Mouse (Mus musculus) cortical plate, adult 2 months (tissue): ENCODE data around the gene Veph1. TPM values are rescaled to one million over a fixed set of nuclear protein-coding genes. Genes with fewer than 3 reads are reported as not detected.

Experiments
- H3K27ac ChIP-seq: fragments of 200-500 bp; 2 replicates; pipeline ENCODE4 v1.5.1; 2012; ENCODE audit warnings: low read length, control low read depth, inconsistent platforms; ENCODE audit not compliant: insufficient read depth
- H3K4me1 ChIP-seq: fragments of 200-500 bp; 2 replicates; pipeline ENCODE4 v1.6.1; 2011; ENCODE audit warnings: low read length; ENCODE audit not compliant: control insufficient read depth, insufficient read depth
- H3K4me3 ChIP-seq: fragments of 200-500 bp; 2 replicates; pipeline ENCODE4 v1.5.1; 2011; ENCODE audit warnings: mild to moderate bottlenecking, low read length, control low read depth; ENCODE audit not compliant: insufficient read depth
- CTCF ChIP-seq: fragments of 200-500 bp; IDR thresholded peaks from 2 replicates; pipeline ENCODE4 v1.5.1; 2011; ENCODE audit warnings: mild to moderate bottlenecking, control low read depth, low read length; ENCODE audit not compliant: insufficient read depth; ENCODE audit errors: extremely low read depth
- POLR2A ChIP-seq: fragments of 200-500 bp; IDR thresholded peaks from 2 replicates; pipeline ENCODE4 v1.6.1; 2011; ENCODE audit warnings: mild to moderate bottlenecking, low read length, control low read depth; ENCODE audit not compliant: insufficient read depth; ENCODE audit errors: extremely low read depth
- polyA plus RNA-seq: library from polyadenylated mRNA; depleted of rRNA; stranded (reverse); fragments of >200 nt; gene quantifications from 2 replicates; pipeline ENCODE4 v1.2.3, GENCODE M21; 2012

The Veph1 gene
- polyA plus RNA-seq, 1 experiment = 0.04 TPM

DNA sequence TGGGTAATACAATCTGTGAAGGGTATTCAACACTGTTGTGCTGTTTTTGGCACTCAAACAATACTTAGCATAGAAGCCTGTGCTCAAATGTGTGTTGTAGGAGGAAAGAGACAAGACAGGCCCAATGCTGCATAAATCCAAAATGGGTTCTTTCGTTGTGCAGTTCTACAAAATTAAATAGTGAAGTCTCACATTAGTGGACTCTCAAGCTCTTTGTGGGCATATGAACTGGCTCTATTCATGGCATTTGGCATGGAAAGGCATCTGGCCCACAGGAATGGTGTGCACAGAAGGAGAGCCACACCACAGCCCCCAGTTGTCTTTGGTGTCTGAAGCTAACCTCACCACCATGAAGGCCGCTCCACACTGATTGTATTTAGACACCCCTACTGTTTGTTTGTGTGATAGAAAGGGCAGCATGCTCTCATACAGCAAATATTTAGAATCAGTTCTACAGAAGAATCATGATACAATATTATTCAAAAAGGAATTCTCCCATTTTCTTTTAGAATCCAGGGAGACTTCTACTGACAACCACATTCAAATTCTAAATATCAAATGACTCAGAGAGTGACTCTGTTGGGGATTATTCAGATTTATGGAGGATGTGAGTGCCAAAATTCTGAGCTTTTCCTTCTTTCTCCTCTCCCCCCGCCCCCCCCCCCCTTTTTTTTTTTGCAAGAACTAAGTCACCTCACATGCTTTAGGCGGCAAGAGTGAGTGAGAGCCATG lies 215.8 kb downstream of the Veph1 start:
- Histone ChIP-seq H3K27ac (no peak overlapping the region; the same call in 1 of the 2 replicates), H3K4me3 (no peak overlapping the region), H3K4me1 (peaks cover 4% of the 10 kb centered on the region; the same call in 1 of the 2 replicates)
- TF ChIP-seq CTCF = no peak
- TF ChIP-seq POLR2A = no peak

DNA sequence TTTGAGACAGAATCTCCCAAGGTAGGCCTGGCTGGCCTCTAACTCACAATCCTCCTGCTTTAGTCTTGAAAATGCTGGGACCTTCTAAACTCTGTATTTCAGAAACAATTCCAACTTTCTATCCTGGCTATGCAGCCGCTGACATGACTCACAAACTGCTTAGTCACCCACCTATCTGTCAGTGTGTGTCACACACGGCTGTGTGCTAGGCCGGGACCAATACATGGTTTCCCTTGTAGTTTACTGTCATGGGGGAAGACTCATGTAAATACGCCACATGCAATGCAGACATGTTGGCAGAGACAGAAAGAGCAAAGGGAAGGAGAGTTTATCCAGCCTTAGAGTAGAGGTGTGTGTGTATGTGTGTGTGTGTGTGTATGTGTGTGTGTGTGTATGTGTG lies 216.8 kb downstream of the Veph1 start:
- no peak for TF ChIP-seq POLR2A
- H3K27ac ChIP-seq = peak overlapping the region; percentile 47; the same call in 1 of the 2 replicates
- H3K4me3 ChIP-seq = no peak overlapping the region
- H3K4me1 ChIP-seq = peaks cover 4% of the 10 kb centered on the region; the same call in 1 of the 2 replicates

DNA sequence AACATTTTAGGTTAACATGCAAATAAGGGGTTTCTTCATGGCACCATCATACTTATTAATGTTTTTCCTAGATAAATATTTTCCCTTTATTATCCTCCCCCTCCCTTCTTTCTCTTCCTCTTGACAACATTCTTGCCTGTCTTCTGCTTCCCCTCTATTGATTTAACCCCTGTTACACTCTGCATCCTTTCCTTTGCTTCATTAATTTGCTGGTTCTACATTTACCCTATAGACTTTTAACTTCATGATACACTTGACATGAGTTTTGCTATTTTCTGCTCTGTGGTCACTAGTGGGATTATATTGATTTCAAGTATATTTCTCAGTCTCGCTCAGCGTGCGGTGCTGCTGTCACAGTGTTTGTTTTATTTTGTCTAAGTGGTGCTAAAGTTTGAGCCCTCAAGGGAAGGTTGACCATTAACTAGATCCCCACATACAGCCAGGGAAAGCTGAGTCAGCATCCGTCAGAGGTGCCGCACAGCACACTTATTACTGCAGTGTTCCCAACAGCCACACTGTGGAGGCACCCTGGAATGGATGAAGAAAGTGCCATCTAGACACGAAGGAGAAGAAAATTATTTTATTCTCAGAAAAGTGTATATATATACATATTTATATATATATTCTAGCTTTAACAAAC lies 217.6 kb downstream of the Veph1 start:
- no peak for TF ChIP-seq POLR2A
- Histone ChIP-seq H3K27ac (no peak overlapping the region), H3K4me3 (no peak overlapping the region), H3K4me1 (peaks cover 4% of the 10 kb centered on the region; the same call in 1 of the 2 replicates)

DNA sequence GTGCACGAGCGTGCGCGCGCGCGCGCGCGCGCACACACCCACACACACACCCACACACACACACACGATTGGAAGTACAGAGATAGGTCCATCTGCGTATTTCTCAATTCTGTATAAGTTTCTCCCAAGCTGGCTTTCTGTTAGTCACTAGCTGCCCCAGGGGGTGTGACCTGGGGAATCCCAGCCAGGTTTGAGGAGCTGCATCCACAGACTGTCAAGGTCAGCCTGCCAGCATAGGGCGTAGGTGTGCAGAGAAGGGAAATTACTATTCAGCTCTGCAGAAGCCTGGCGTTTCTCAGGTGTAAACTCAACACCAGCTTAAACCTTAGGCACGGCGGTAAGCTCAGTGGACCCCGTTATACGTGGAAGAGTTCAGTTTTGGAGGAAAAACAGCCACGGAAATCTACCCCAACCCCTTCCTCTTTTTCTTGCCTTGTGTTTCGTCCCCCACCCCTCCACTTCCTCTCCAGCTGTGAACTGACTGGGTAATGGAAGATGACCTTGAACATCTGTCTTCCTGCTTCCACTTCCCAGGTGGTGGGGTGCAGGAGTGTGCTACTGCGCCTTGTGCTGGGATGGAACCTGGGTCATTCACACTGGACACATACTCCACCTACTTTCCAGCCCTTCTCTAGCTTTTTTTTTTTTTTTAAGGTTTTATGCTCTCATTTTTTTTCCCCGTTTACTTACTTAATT lies 218.5 kb downstream of the Veph1 start:
- TF ChIP-seq POLR2A = no peak
- TF ChIP-seq CTCF = no peak
- Histone ChIP-seq H3K4me3 (no peak overlapping the region), H3K27ac (no peak overlapping the region), H3K4me1 (peaks cover 4% of the 10 kb centered on the region; the same call in 1 of the 2 replicates)

DNA sequence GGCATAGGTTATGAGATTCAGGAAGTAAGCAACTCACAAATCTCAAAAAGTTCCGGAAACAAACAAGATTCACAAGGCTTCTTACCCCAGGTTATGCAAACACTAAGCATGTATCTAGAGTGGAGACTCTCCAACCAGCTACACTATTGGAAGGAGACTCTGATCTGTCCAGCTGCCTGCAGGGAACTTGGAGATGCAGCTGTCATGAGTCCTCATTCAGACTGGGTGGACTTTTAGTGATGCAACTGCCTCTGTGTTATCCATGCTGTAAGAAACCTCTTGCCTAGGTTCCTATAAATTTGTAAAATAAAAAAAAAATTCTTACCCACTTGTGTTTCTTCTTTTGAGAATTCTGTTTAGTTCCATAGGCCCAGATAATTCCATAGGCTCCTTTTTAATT lies 226.4 kb downstream of the Veph1 start:
- no peak overlapping the region for H3K27ac ChIP-seq
- no peak overlapping the region for H3K4me3 ChIP-seq
- no peak for TF ChIP-seq CTCF
- no peak for TF ChIP-seq POLR2A
- H3K4me1 ChIP-seq = no peaks in the 10 kb centered on the region

DNA sequence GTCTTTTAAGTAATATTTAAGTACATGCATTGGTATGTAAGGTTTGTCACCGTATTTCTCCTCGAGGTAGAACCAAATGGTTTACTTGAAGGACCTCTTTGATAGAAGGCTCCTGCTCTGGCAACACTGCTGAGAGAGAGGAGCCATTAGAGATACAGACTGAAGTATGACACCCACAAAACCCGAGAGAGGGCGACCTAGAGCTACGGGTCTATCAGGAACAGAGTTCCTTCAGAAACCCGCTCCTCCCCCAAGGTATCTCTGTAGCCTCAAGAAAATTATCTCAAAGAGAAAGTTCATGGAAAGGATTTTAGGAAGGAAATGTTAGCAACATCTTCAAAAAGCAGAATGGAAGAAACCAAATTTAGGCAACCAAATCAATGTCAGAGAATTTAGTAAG lies 232.8 kb downstream of the Veph1 start:
- Histone ChIP-seq H3K4me1 (no peaks in the 10 kb centered on the region), H3K4me3 (no peak overlapping the region), H3K27ac (no peak overlapping the region)
- TF ChIP-seq CTCF (no peak), POLR2A (no peak)

DNA sequence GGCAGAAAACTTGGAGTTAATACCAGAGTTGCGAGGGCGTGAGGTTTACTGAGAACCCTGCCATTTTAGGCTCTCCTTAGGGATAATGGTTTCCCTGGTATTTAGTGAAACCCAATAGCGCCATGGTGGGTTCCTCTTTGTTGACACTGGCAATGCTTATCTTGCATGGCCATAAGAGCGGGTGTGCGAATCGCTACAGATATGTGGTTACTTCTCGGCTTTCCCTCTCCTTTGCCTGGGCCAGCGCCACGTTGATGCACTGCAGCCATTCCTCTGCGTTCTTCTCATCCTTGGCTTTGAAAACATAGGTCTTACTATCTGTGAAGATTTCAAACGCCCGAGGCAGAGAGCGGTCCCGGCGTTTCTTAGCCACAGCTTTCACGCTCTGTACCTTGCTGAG lies 239.7 kb downstream of the Veph1 start:
- Histone ChIP-seq H3K4me1 (no peaks in the 10 kb centered on the region), H3K4me3 (no peak overlapping the region)
- TF ChIP-seq POLR2A (no peak), CTCF (no peak)

DNA sequence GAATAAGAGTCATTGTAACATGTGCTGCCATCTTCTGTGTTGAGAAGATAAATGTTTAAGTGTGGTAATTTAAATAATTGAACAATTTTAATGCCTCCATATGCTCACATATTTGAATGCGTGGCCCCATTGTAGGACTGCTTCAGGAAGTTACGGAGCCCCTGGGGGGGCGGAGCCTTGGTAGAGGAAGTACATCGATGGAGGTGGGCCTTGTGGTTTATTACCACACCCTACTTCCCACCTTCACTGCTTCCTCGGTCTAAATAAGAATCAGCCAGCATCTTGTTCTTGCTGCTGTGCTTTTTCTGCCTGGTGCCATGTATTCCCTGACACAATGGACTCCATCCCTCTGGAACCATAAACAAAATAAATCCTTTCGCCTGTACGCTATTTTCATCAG lies 241.0 kb downstream of the Veph1 start:
- Histone ChIP-seq H3K4me1 (no peaks in the 10 kb centered on the region), H3K27ac (no peak overlapping the region), H3K4me3 (no peak overlapping the region)
- no peak for TF ChIP-seq POLR2A

More for the DNA sequence above, 239.7 kb downstream of the Veph1 start:
- no peak overlapping the region for H3K27ac ChIP-seq

DNA sequence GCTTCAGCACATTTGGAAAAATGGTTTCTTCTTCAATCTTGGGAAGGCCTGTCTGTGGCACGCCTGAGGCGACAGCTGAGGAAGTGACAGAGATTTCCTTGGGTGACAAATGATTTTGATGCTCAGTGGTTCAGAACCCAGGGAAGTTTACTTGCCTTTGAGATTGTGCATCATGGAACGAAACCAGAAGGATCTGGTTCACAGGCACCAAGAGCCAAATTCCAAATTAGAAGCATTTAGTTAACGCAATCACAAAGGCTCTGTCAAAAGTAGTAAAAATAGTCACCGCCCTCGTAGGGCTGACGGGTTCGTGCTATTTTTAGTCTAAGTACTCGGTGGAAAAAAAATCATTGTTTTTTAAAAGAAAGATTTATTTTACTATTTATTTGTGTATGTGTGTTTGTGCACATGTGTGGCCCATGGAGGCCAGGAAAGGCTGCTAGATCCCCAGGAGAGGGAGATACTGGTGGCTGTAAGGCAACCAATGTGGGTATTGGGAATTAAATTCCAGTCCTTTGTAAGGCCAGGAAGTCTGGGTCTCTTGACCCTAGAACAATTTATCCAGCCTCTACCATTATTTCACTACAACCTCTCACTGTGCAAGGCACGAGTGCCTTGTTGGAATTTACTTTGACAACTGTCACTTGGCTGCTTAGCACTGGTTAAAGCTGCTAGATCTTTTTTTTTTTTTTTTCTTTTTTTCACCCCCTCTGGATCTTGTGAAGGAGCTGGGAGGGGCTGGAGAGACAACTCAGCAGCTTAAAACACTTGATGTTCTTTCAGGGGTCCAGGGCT lies 246.3 kb downstream of the Veph1 start:
- TF ChIP-seq POLR2A (no peak), CTCF (no peak)
- Histone ChIP-seq H3K4me3 (no peak overlapping the region), H3K27ac (no peak overlapping the region), H3K4me1 (no peaks in the 10 kb centered on the region; the same call in 1 of the 2 replicates)
